Mouse (Mus musculus) G1E-ER4 (cell line): ENCODE measurements around the gene Sult2b1. TPM values are rescaled to one million over a fixed set of nuclear protein-coding genes. Genes with fewer than 3 reads are reported as not detected.

Experiments used
- GATA1 ChIP-seq: IDR thresholded peaks from one replicate; pipeline ENCODE4 v1.8.0; 2012; ENCODE audit warnings: low read length, inconsistent platforms
- polyA plus RNA-seq: library from polyadenylated mRNA; stranded (reverse); fragments of >175 nt; gene quantifications from 2 replicates; pipeline ENCODE4 v1.2.3, GENCODE M21; 2012

Gene Sult2b1
- polyA plus RNA-seq, 1 experiment: not detected

DNA sequence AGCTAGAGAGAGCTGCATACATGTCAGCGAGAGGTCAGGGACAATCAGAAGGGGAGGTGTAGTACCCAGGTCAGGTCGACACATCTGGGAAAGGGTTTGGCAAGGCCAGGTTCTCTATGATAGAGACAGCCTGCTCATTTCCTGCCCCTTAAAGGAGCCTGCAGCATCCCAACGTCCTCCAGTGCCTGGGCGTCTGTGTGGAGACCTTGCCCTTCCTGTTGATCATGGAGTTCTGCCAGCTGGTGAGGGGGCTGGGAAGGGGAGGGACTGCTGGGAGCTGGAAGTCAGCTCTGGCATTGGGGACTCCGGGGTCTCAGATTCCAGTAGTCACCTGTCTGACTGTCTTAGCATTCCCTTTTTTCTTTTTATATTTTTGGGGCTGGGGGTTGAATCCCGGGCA, 6.3 kb upstream of the Sult2b1 start:
- no peak for TF ChIP-seq GATA1

- TF ChIP-seq GATA1: no peak
These were observed 3.2 kb upstream of the Sult2b1 start for GRCm38 (mm10) chr7:45787642-45788041.

DNA sequence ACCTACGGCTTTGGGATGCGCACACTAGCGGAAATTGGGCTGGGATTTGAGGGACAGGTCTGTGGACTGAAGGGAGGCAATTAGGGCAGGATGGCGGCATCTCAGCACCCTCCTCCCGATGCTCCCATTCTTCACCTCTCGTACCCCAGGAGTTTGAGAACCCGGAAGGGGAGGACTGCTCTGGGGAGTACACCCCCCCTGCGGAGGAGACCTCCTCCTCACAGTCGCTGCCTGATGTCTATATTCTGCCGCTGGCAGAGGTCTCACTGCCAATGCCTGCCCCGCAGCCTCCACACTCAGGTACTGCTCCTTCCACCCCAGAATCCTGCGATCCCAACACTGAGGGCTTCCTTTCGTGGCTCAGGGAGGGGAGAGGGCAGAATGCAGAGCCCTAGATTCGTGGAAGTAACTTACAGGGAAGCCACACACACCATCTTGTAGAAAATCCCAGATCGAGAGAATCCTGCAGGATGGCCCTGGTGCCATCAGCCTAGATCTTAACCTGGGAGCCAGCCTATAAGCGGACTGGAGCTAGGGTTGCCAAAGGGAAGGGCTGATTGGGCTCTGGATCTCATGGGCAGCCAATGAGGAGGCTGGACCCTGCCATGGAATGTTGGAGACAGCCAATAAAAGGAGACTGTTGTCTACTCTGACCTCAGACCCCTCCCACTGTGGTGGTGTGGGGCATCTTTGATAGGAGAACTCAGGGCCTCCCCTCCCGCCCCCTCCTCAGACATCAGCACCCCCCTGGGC, 2.4 kb upstream of the Sult2b1 start:
- no peak for TF ChIP-seq GATA1

- no peak for TF ChIP-seq GATA1
These were observed 1.7 kb upstream of the Sult2b1 start for GRCm38 (mm10) chr7:45786136-45786578.

GRCm38 (mm10) chr7:45785388-45786135, 1.1 kb upstream of the Sult2b1 start:
- no peak for TF ChIP-seq GATA1

DNA sequence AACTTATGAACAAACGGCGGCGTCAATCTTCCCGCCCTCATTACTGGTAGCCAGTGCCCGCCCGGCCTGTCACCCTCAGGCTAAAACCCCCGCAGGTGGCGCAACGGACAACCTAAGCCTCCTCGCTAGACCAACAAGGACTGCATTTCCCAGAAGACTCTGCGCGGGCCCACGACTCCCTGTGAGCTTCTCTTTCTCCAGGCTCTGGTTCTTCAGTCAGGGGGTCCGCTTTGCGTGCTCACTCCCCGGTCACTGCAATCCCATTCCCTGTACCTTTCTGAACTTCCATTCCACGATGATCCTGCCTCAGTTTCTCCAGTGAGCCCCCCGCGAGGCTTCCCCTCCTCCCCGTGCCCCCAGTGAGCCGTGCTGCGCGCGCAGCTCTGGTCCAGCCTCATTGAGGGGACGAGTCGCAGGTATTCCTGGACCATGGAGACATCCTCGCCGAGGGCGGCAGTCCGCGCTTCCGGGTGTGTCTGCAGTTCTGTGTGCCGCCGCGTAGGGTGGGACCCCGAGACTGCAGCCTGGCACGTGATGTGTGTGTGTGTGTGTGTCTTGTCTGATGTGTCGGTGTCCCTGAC, 868 bp downstream of the Sult2b1 start, which contains the start of gene Lmtk3:
Gene Lmtk3, plus strand, starts transcription at position 228 of the 581 bp plus-strand sequence.
- no peak for TF ChIP-seq GATA1

- TF ChIP-seq GATA1: no peak
These were observed 2.2 kb downstream of the Sult2b1 start for GRCm38 (mm10) chr7:45782271-45782670.

- TF ChIP-seq GATA1: no peak
These were observed 5.3 kb downstream of the Sult2b1 start for GRCm38 (mm10) chr7:45779081-45779641.

DNA sequence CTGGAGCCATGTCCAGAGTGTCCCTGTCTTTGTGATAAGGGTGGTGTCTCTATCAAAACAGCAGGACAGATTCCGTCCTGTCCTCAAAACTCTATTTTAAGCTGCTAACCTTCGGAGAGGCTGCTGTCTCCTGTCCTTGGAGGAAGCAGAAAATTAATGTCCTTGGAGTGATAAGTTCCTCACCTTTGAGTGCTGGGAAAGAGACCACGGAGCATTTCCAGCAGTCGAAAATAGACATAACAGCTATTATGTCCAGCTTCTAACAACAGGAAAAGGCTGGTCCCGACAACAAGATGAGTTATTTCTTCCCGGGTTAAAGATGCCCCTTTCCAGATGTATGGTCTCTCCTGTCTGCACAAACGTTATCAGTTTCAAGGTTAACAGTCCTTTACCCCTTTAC, 9.2 kb downstream of the Sult2b1 start:
- TF ChIP-seq GATA1: no peak

DNA sequence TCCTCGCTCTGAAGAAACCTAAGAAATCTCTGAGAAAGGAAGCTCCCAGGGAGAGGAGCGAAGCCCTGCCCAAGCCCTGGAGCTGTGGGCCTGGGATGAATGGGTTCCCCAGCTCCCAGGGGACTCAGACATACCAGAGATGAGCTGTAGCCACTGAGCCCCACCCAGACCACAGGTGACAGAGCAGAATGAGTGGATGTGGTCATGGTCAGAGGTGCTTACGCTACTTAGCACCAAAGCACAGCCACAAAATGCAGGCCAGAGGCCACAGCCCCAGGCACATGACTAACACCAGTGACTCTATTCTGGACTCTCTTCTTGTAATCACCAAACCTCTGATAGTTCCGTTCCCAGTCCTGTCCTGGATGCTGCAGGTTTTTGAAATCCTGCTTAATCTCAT, 13.4 kb downstream of the Sult2b1 start:
- TF ChIP-seq GATA1: no peak

DNA sequence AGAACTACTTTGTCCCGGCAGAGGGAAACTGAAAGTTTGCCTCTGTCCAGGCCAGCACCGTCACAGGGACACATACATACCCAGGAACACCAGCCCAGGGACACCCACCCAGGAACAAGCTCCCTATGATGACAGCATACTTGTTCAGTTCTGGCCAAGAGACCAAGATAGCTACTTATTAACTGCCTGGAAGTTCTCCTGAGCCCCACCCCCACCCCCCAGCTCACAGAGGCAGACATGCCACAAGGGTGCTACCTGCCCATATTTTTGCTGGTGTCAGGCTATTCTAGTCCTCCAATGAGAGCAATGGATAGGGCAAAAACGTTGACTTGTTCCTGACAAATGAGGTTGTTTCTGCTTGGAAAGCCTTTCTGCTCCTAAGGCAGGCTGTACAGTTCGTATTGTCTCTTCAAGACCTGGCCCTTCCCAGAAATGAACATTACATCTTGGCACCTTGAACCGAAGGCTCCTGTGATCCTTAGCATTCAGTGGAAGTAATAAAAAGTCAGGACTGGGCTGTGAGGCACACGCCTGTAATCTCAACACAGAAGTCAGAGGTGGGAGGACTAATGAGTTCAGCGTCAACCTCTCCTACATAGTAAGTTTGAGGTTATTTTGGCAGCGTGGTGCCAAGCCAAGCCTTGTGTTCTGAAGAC, 13.9 kb downstream of the Sult2b1 start:
- no peak for TF ChIP-seq GATA1

DNA sequence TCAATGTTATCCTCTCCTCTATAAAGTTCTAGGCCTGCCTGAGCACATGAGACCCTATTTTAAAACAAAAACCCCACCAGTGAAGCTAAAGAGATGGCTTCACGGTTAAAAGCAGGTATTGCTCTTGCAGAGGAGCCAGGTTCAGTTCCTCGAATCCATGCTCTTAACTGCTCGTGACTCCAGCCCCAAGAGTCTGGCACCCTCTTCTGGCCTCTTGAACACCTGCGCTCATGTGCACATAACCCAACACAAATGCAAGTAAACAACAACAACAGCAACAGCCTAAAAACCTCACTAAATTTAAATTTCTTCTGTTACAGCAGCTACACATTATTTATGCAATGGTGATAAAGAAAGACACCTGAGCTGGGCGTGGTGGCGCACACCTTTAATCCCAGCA, 17.0 kb downstream of the Sult2b1 start:
- TF ChIP-seq GATA1: no peak

GRCm38 (mm10) chr7:45766764-45767163, 17.7 kb downstream of the Sult2b1 start:
- TF ChIP-seq GATA1: no peak

GRCm38 (mm10) chr7:45765995-45766394, 18.5 kb downstream of the Sult2b1 start:
- no peak for TF ChIP-seq GATA1

GRCm38 (mm10) chr7:45760151-45760550, 24.3 kb downstream of the Sult2b1 start:
- no peak for TF ChIP-seq GATA1
